Mouse (Mus musculus): ENCODE results near the gene Wls. TPM values are rescaled to one million over a fixed set of nuclear protein-coding genes. Genes with fewer than 3 reads are reported as not detected.
A peak's percentile ranks its signal among the peaks of the same experiment; 100 is the strongest.

Wls gene
- polyA plus RNA-seq, 1 experiment = 6.9 TPM

- Histone ChIP-seq H3K27me3 (replicated peaks) (no peaks in the 10 kb centered on the region), H3K9me3 (no peaks in the 10 kb centered on the region), H3K4me3 (replicated peaks) (no peak overlapping the region), H3K4me1 (no peaks in the 10 kb centered on the region), H3K36me3 (replicated peaks; ENCODE audit: low read length) (peaks cover 2% of the 10 kb centered on the region)
- TF ChIP-seq GATA1 (IDR thresholded peaks at IDR 0.05; ENCODE audit: borderline replicate concordance, low read length) = no peak
- no peak for TF ChIP-seq FLI1 (IDR thresholded peaks at IDR 0.05; ENCODE audit: low read length)
These were observed 12.5 kb downstream of the Wls start for GRCm38 (mm10) chr3:159851980-159852379.

GRCm38 (mm10) chr3:159857112-159857511 lies 17.6 kb downstream of the Wls start:
- TF ChIP-seq FLI1 (IDR thresholded peaks at IDR 0.05; ENCODE audit: low read length) = no peak
- TF ChIP-seq GATA1 (IDR thresholded peaks at IDR 0.05; ENCODE audit: borderline replicate concordance, low read length) = no peak
- Histone ChIP-seq H3K4me1 (no peaks in the 10 kb centered on the region), H3K9me3 (no peaks in the 10 kb centered on the region), H3K27me3 (replicated peaks) (no peaks in the 10 kb centered on the region), H3K36me3 (replicated peaks; ENCODE audit: low read length) (no peaks in the 10 kb centered on the region), H3K4me3 (replicated peaks) (no peak overlapping the region)

- H3K27me3 ChIP-seq (replicated peaks) = no peaks in the 10 kb centered on the region
- H3K9me3 ChIP-seq = no peaks in the 10 kb centered on the region
- H3K4me3 ChIP-seq (replicated peaks) = no peak overlapping the region
- TF ChIP-seq FLI1 (IDR thresholded peaks at IDR 0.05; ENCODE audit: low read length) = no peak
- TF ChIP-seq GATA1 (IDR thresholded peaks at IDR 0.05; ENCODE audit: borderline replicate concordance, low read length) = no peak
- H3K4me1 ChIP-seq = peaks cover 4% of the 10 kb centered on the region; the same call in 1 of the 2 replicates
- H3K36me3 ChIP-seq (replicated peaks; ENCODE audit: low read length) = no peaks in the 10 kb centered on the region
These were observed 26.2 kb downstream of the Wls start for GRCm38 (mm10) chr3:159865691-159866090.

DNA sequence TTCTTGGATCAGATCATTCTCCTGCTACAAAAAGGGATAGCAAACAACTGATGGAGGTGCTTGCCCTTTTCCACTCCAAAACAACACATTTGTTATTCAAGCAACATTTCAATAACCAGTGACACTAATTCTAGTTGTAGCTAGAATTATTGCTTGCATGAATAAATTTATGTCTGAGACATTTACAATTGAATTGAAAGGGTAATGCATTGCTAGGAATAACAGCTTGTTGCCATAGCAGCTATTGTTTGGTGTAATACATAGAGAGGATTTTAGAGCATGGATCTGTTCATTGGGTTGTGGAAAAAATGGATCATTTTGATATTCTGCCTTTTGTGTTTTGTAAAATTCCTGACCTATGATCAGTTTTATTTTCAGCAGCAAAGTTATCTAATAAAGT lies 39.5 kb downstream of the Wls start:
- peaks cover 38% of the 10 kb centered on the region for H3K36me3 ChIP-seq (replicated peaks; ENCODE audit: low read length)
- no peak overlapping the region for H3K4me3 ChIP-seq (replicated peaks)
- TF ChIP-seq GATA1 (IDR thresholded peaks at IDR 0.05; ENCODE audit: borderline replicate concordance, low read length) (no peak), FLI1 (IDR thresholded peaks at IDR 0.05; ENCODE audit: low read length) (no peak)
- no peaks in the 10 kb centered on the region for H3K27me3 ChIP-seq (replicated peaks)
- H3K4me1 ChIP-seq = peaks cover 7% of the 10 kb centered on the region; the same call in 1 of the 2 replicates
- H3K9me3 ChIP-seq = no peaks in the 10 kb centered on the region

- H3K4me3 ChIP-seq (replicated peaks) = no peak overlapping the region
- H3K4me1 ChIP-seq = peaks cover 23% of the 10 kb centered on the region
- H3K9me3 ChIP-seq = no peaks in the 10 kb centered on the region
- no peaks in the 10 kb centered on the region for H3K27me3 ChIP-seq (replicated peaks)
- peaks cover 14% of the 10 kb centered on the region for H3K36me3 ChIP-seq (replicated peaks; ENCODE audit: low read length)
- TF ChIP-seq FLI1 (IDR thresholded peaks at IDR 0.05; ENCODE audit: low read length) = no peak
- no peak for TF ChIP-seq GATA1 (IDR thresholded peaks at IDR 0.05; ENCODE audit: borderline replicate concordance, low read length)
These were observed 43.9 kb downstream of the Wls start for GRCm38 (mm10) chr3:159883325-159883724.

DNA sequence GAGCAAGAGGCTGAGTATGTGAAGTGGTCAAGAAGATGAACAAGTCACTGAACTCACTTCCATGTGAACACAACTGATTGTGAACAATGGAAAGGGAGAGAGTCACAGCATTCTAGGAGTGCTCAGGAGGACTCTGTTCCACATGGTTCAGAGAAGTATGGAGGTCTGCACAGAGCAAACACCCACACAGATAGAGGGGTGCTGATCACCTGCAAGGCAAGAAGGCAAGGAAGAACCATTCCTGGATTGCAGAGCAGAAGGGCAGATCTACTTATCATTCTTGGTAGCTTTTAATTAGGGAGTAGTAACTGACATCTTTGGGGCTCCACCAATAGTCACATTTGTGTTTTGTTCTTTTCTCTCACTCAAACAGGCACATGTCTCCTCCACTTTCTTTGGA lies 45.3 kb downstream of the Wls start:
- TF ChIP-seq GATA1 (IDR thresholded peaks at IDR 0.05; ENCODE audit: borderline replicate concordance, low read length) = no peak
- no peak for TF ChIP-seq FLI1 (IDR thresholded peaks at IDR 0.05; ENCODE audit: low read length)
- H3K4me1 ChIP-seq = peaks cover 23% of the 10 kb centered on the region

DNA sequence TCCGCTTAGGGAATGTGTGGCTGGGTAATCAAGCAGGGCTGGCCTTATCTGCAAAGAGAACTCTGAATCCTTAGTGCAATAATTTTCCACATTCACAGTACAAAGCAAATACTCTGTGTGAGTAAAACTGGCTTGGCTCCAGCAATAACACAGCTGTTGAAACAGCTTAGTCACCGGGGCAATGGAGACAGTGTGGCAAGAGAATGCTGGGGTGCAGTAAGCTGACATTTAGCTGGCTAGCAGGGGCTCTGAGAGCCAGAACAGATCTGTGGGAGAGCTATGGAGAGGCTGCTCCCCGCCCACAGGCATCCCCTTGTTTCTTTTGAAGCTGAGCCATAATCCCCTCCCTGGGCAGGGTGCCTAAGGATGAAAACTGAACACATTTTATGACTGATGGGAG lies 45.8 kb downstream of the Wls start:
- TF ChIP-seq GATA1 (IDR thresholded peaks at IDR 0.05; ENCODE audit: borderline replicate concordance, low read length) = no peak
- TF ChIP-seq FLI1 (IDR thresholded peaks at IDR 0.05; ENCODE audit: low read length) = no peak

More for the DNA sequence above, 45.3 kb downstream of the Wls start:
- peaks cover 6% of the 10 kb centered on the region for H3K36me3 ChIP-seq (replicated peaks; ENCODE audit: low read length)
- no peak overlapping the region for H3K4me3 ChIP-seq (replicated peaks)
- no peaks in the 10 kb centered on the region for H3K9me3 ChIP-seq
- H3K27me3 ChIP-seq (replicated peaks) = no peaks in the 10 kb centered on the region

DNA sequence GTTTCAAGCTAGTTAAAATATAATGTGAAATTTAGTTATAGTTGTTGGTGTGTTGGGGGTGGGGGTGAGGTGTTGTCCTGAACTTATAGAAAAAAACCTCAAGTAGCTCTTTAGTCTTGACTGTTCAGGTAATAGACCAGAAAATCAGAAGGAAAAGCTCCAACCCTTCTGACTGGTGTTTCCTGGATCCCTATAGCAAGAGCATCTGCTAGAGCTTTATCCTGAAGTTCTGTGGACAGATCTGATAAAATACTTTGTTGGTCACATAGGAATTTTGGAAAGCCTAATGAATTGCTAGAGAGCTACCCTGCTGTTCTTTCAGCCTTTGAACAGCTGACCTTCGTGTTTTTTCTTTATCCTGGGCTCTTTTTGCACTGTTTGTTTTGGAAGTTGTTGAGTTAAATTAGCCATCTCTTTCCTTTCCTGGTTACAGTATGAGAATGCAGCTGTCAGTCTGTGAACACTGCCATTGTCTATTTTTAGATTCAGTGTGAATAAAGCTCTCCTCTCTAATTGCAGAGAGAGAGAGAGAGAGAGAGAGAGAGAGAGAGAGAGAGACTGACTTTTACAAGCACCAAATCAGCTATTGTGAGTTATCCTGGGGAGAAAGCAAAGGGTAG lies 46.4 kb downstream of the Wls start:
- H3K27me3 ChIP-seq (replicated peaks) = no peaks in the 10 kb centered on the region
- peaks cover 6% of the 10 kb centered on the region for H3K36me3 ChIP-seq (replicated peaks; ENCODE audit: low read length)
- no peak overlapping the region for H3K4me3 ChIP-seq (replicated peaks)
- TF ChIP-seq GATA1 (IDR thresholded peaks at IDR 0.05; ENCODE audit: borderline replicate concordance, low read length) (no peak), FLI1 (IDR thresholded peaks at IDR 0.05; ENCODE audit: low read length) (no peak)
- no peaks in the 10 kb centered on the region for H3K9me3 ChIP-seq
- H3K4me1 ChIP-seq = peaks cover 27% of the 10 kb centered on the region

More for the DNA sequence above, 45.8 kb downstream of the Wls start:
- Histone ChIP-seq H3K4me1 (peaks cover 23% of the 10 kb centered on the region), H3K36me3 (replicated peaks; ENCODE audit: low read length) (peaks cover 6% of the 10 kb centered on the region), H3K4me3 (replicated peaks) (peak overlapping the region; percentile 26), H3K27me3 (replicated peaks) (no peaks in the 10 kb centered on the region), H3K9me3 (no peaks in the 10 kb centered on the region)

DNA sequence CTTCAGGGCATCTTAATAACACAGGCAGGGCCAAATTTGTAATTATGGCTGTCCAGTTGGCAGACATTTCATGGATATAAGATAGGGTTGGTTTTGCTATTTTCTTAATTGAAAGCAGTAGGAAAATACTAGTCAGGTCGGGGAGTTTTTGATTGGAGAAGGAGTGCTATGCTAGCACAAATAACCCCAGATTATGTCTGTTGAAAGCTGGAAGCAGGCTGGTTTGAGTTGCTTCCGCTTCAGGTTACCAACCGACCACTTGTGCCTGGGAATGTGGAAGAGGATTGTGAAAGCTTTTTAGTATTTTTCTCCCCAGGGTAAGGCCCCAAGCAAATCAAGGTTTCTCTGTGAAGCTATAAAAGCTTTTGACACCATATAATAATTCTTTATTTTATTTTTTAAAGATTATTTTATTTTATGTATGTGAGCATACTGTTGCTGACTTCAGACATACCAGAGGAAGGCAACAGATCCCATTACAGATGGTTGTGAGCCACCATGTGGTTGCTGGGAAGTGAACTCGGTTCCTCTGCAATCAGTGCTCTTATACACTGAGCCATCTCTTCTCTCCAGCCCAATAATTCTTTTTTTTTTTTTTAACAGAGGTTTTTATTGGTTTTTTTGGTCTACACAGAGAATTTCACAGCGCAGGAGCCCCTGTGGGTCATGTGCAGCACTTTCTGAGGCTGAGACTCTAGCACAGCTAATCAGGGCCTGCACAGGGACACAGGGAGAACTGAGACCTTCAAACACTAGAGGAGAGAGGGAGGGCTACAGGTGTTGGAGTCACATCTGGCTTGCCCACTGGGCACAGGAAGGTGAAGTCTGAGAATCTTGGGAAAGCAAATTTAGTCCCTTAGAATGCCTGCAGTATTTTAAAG lies 50.9 kb downstream of the Wls start:
- Histone ChIP-seq H3K4me1 (peaks cover 19% of the 10 kb centered on the region), H3K9me3 (no peaks in the 10 kb centered on the region), H3K27me3 (replicated peaks) (no peaks in the 10 kb centered on the region), H3K4me3 (replicated peaks) (no peak overlapping the region), H3K36me3 (replicated peaks; ENCODE audit: low read length) (peaks cover 7% of the 10 kb centered on the region)
- TF ChIP-seq GATA1 (IDR thresholded peaks at IDR 0.05; ENCODE audit: borderline replicate concordance, low read length) = no peak
- no peak for TF ChIP-seq FLI1 (IDR thresholded peaks at IDR 0.05; ENCODE audit: low read length)
